Mouse (Mus musculus): ENCODE data around the gene Epb41l4b.

- TF ChIP-seq CTCF (IDR thresholded peaks at IDR 0.05; ENCODE audit: control insufficient read depth, insufficient read depth, insufficient read length) (no peak), CEBPB (IDR thresholded peaks at IDR 0.05; ENCODE audit: low read depth) (no peak), MYOG (IDR thresholded peaks at IDR 0.05; ENCODE audit: control insufficient read depth, extremely low read depth, insufficient read length) (no peak), USF1 (IDR thresholded peaks at IDR 0.05; ENCODE audit: low read depth) (no peak)
Measured at GRCm38 (mm10) chr4:57001437-57001836, 141.8 kb downstream of the Epb41l4b start.
